Mouse (Mus musculus) lung, adult 2 months (tissue): ENCODE measurements at regions not wholly inside any gene's neighbourhood (a gene's known extent, or its start where the extent isn't known, plus 50 kb on each side); places are given as distances from the start of the nearest gene placed in this dataset.

Source experiments
- CTCF ChIP-seq: fragments of 200-500 bp; IDR thresholded peaks from 2 replicates; pipeline ENCODE4 v1.5.1; 2011; ENCODE audit warnings: mild to moderate bottlenecking, low read length, control low read depth; ENCODE audit not compliant: insufficient read depth
- POLR2A ChIP-seq: fragments of 200-500 bp; IDR thresholded peaks from 2 replicates; pipeline ENCODE4 v1.6.1; 2011; ENCODE audit warnings: low read depth, mild to moderate bottlenecking, control low read depth, low read length, borderline replicate concordance; ENCODE audit errors: extremely low read depth

GRCm38 (mm10) chr14:61971100-61972088 is 321.0 kb upstream of the Rnaseh2b start:
- no peak for TF ChIP-seq POLR2A
- no peak for TF ChIP-seq CTCF
